Mouse (Mus musculus): ENCODE results near the gene Marveld3. TPM values are rescaled to one million over a fixed set of nuclear protein-coding genes. Genes with fewer than 3 reads are reported as not detected.

The Marveld3 gene
- total RNA-seq, 2 experiments from 2014 or later, result not detected

DNA sequence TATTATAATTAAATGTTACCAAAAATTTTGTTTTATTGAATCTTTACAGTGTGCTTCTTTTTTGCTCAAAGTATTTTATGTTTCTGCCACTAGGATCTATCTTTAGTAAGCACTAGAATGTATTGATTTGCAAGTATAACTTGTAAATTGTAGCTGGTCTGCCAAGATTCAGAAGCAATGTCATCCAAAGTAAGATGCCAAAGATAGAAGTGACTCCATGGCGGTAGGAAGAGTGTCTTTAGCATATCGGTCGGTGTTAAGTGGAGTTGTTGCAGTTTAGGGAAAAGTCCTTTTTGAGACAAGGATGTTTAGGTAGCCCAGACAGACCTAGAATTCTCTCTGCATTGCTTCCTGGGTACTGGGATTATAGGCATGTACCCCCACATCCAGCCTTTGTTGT lies 55.1 kb downstream of the Marveld3 start:
- ATAC-seq (replicated peaks; ENCODE audit: low FRiP score, poor library complexity, severe bottlenecking), result no peak

DNA sequence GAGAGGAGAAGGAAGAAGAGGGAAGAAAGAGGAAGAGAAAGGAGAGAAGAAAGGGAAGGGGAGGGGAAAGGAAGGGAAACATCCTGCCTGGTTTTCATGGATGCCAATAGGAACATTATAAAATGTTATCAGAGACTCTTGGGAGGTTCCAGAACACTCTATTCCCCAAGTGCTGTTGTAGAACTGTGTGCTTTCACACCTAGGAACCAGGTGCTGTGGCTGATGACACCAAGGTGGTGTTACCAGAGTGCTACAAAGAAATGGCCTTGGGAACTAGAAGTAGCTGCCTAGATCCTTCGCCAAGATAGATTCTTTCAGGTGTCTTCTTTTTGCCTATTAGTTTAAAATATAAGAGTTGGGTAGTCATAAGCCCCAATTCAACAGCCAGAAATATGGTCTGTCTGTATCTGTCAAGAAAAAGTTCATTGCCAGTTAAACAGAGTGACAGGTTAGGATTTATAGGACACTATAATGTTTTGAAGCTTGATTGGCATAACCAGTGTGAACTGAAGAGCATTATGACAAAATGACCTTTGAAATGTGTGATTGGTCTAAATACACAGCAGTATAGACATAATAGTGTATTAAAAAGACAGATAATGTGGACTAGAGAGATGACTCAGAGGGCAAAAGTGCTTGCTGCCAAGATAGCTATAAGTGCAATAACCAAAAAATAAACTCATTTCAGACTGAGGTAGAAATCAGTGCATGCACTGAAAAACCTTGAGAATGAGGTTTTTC lies 56.9 kb downstream of the Marveld3 start:
- ATAC-seq (replicated peaks; ENCODE audit: low FRiP score, poor library complexity, severe bottlenecking), result no peak

DNA sequence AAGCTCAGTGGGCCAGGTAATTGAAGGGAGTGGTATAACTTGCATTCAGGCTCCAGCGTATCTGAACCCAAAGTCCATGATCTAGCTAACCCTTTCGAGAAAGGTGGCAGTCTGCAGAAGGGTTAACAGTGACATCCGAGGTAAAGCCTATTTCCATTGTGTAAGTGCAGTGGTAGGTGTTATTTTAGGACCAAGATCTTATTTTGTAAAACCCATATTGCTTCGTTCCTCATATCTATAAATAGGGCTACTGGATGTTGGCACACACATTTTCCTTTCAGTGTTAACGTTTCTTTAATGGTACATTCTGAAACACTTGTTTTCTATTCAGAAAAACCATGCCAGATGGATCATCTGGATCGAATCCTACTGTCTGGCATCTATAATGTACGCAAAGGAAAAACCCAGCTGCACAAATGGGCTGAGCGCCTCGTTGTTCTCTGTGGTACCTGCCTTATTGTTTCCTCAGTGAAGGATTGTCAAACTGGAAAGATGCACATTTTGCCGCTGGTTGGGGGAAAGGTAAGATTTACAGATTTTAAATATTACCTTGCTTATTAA lies 58.0 kb downstream of the Marveld3 start:
- no peak for ATAC-seq (replicated peaks; ENCODE audit: low FRiP score, poor library complexity, severe bottlenecking)

DNA sequence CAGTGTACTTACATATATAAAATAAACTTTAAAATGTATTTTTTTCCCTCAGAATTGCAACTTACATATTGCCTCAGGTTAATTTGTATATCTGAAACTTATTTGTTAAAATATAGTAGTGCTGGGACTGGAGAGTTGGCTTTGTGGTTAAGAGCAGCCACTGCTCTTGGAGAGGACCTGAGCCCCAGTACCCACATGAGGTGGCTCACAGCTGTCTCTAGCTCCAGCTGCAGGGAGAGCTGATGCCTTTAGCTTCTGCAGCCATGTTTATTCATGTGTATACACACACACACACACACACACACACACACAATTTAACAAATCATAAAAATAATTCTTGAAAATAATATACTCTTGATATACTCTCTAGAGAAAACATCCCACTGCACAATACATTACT lies 59.6 kb downstream of the Marveld3 start:
- ATAC-seq (replicated peaks; ENCODE audit: low FRiP score, poor library complexity, severe bottlenecking), result no peak

Other genes with a start within 250 kb of the Marveld3 start
- 1.3 and 5.6 TPM in 2 replicates for gene Atxn1l, start 224.5 kb downstream of the Marveld3 start, total RNA-seq (2015; ENCODE audit: low replicate concordance)
- 3.5 and 4.3 TPM in 2 replicates for gene Atxn1l, start 224.5 kb downstream of the Marveld3 start, total RNA-seq (2017; ENCODE audit: low replicate concordance)
- 35.7 and 85.7 TPM in 2 replicates for gene Ap1g1, start 183.6 kb downstream of the Marveld3 start, total RNA-seq (2015; ENCODE audit: low replicate concordance)
- 26.2 and 55.2 TPM in 2 replicates for gene Ap1g1, start 183.6 kb downstream of the Marveld3 start, total RNA-seq (2017; ENCODE audit: low replicate concordance)
- gene Phlpp2, start 93.7 kb downstream of the Marveld3 start, total RNA-seq (2015; ENCODE audit: low replicate concordance), result 32.1 and 41.6 TPM in 2 replicates
- gene Phlpp2, start 93.7 kb downstream of the Marveld3 start, total RNA-seq (2017; ENCODE audit: low replicate concordance), result 63.2 and 70.5 TPM in 2 replicates
- gene Tat, start 28.2 kb upstream of the Marveld3 start, total RNA-seq (2015; ENCODE audit: low replicate concordance), result not detected in 2 replicates
- gene Tat, start 28.2 kb upstream of the Marveld3 start, total RNA-seq (2017; ENCODE audit: low replicate concordance), result not detected in 2 replicates
- gene Chst4, start 77.5 kb upstream of the Marveld3 start, total RNA-seq (2015; ENCODE audit: low replicate concordance), result not detected in 2 replicates
- not detected in 2 replicates for gene Chst4, start 77.5 kb upstream of the Marveld3 start, total RNA-seq (2017; ENCODE audit: low replicate concordance)
- not detected in 2 replicates for gene Zfp612, start 117.5 kb upstream of the Marveld3 start, total RNA-seq (2015; ENCODE audit: low replicate concordance)
- not detected in 2 replicates for gene Zfp612, start 117.5 kb upstream of the Marveld3 start, total RNA-seq (2017; ENCODE audit: low replicate concordance)
- gene Gm21964, start 139.0 kb upstream of the Marveld3 start, total RNA-seq (2015; ENCODE audit: low replicate concordance), result not detected in 2 replicates
- not detected in 2 replicates for gene Gm21964, start 139.0 kb upstream of the Marveld3 start, total RNA-seq (2017; ENCODE audit: low replicate concordance)
- gene Gm17720, start 140.6 kb upstream of the Marveld3 start, total RNA-seq (2015; ENCODE audit: low replicate concordance), result not detected in 2 replicates
- not detected in 2 replicates for gene Gm17720, start 140.6 kb upstream of the Marveld3 start, total RNA-seq (2017; ENCODE audit: low replicate concordance)
- gene Calb2, start 206.0 kb upstream of the Marveld3 start, total RNA-seq (2015; ENCODE audit: low replicate concordance), result not detected in 2 replicates
- not detected in 2 replicates for gene Calb2, start 206.0 kb upstream of the Marveld3 start, total RNA-seq (2017; ENCODE audit: low replicate concordance)